8 mouse cellular contexts compared by ENCODE assay signal in the genomic region with DNA sequence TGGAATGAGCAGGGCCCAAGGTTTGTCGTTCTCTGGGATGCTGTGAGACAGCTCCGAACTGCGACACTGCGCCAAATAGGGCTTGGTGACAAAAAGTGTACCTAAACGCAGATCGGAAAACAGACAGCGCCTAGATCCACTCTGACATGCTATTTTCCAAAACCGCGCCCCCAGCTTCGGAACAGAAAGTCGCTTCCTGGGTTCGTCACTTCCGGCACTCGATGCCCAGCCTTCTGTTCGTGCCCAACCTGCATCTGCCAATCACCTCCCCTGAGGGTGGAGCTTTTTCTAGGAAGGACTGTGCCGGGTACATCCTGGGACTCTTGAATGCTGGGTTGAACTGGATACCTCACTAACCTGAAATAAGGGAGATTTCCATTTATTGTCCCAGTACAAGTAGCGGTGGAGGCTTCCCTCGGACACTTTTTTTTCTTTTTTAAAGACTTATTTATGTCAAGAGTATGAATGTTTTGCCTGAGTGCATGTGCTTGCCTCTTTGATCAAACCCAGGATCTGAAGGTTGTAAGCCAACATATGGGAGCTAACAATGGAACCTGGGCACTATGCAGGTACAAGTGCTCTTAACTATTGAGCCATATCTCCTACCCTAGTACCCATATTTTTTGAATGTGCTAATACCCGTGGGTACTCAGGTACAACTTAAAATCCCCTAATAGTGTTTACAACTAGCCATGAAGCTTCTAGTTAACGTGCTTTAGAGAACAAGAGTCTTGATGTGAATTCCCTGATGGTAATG. TPM values are rescaled to one million over a fixed set of nuclear protein-coding genes. Genes with fewer than 3 reads are reported as not detected.
A peak's percentile ranks its signal among the peaks of the same experiment; 100 is the strongest.
DNase-seq lines count a peak whose midpoint lies in the region; ATAC-seq lines count a peak whose summit lies in the region.

A gene (plus strand): TSS at position 279 of the 757 bp plus-strand sequence.

- peak within 1 kb of the TSS; percentile 80 for H3K9ac ChIP-seq in intestine, embryonic 16.5 days (ENCODE audit: low read depth, low read length)

- H3K4me1 ChIP-seq in intestine, embryonic 16.5 days (ENCODE audit: control insufficient read depth, insufficient read depth, low read length), result 0 out of 2 replicates have a peak, but pooled peaks cover 3% of the 10 kb centered on the region

- no peaks in the 10 kb centered on the region for H3K27me3 ChIP-seq in intestine, embryonic 16.5 days (replicated peaks; ENCODE audit: control insufficient read depth, insufficient read depth, low read length)

- H3K4me3 ChIP-seq in intestine, embryonic 16.5 days (ENCODE audit: low read length), result peak within 1 kb of the TSS; percentile 80

- peak within 1 kb of the TSS; percentile 56 for H3K4me2 ChIP-seq in intestine, embryonic 16.5 days (ENCODE audit: low read depth, low read length)

- intact Hi-C loops in gastrocnemius, postnatal 36 days (cut with DNase I), result no loop called here
- intact Hi-C loops in left cerebral cortex, postnatal 25 days (cut with DNase I), result loop anchor here (10.0 kb wide), 1 partner anchor 304 kb away; no protein-coding TSS in a partner anchor

- H3K36me3 ChIP-seq in intestine, embryonic 16.5 days (ENCODE audit: control insufficient read depth, insufficient read depth, low read length), result no peaks in the 10 kb centered on the region

- peak; percentile 94 for DNase-seq in adrenal gland, postnatal 10 days
- DNase-seq in embryo, embryonic 9.5 days (ENCODE audit: extremely low spot score), result peak; percentile 85
- DNase-seq in gastrocnemius, postnatal 36 days, result peak; percentile 91 to 95
- peak; percentile 93 to 98 for DNase-seq in left cerebral cortex, postnatal 25 days (ENCODE audit: low spot score in 2 of 2)
- peak; percentile 91 for DNase-seq in mesoderm, embryonic 11.5 days (ENCODE audit: low read depth, low spot score)
- DNase-seq in right cerebral cortex, postnatal 25 days, result peak; percentile 91
- DNase-seq in urinary bladder, postnatal 36 days (ENCODE audit: low spot score in 2 of 2), result peak; percentile 89 to 94

- peak; percentile 98 for ATAC-seq in intestine, embryonic 16.5 days

- no peak within 1 kb of the TSS for H3K27ac ChIP-seq in intestine, embryonic 16.5 days (ENCODE audit: low read length)

- H3K9me3 ChIP-seq in intestine, embryonic 16.5 days (ENCODE audit: control insufficient read depth, low read length), result no peaks in the 10 kb centered on the region

- 7% methylated on average over 20 of the region's 20 CpGs for WGBS in intestine, embryonic 16.5 days

RNA-seq across cellular contexts. Expression of the gene that starts here (rescaled TPM):
- 10 to 100 TPM; 24.9 to 31.9 TPM for total RNA-seq in adrenal gland, postnatal 10 days (2021)
- 10 to 100 TPM; 15.7 to 22.4 TPM for total RNA-seq in gastrocnemius, postnatal 36 days (2021)
- 18.1 and 19.6 TPM in 2 replicates for polyA plus RNA-seq in intestine, embryonic 16.5 days (2015; fragmentation: Nextera tagmentation; extraction: Ambion mirVana)
- 10 to 100 TPM; 31.3 to 32.0 TPM for total RNA-seq in left cerebral cortex, postnatal 25 days (2021)
